Mouse (Mus musculus) ES-Bruce4 (cell line): Measurements from ENCODE around the gene Capzb.

Experiments used
- CTCF ChIP-seq: IDR thresholded peaks from one replicate; pipeline ENCODE4 v1.8.1; 2011; ENCODE audit warnings: low read depth, low read length
- POLR2A ChIP-seq: IDR thresholded peaks from one replicate; pipeline ENCODE4 v1.8.1; 2011; ENCODE audit warnings: low read length; ENCODE audit not compliant: insufficient read depth

- TF ChIP-seq POLR2A (no peak), CTCF (no peak)
These were observed 104.9 kb downstream of the Capzb start for GRCm38 (mm10) chr4:139297566-139297965.
